ENCODE assay signal across 19 mouse cellular contexts in genomic region chr2:79224714-79225426, GRCm38 (mm10).
"Had no signal": no experiment of that assay in that cellular context is flagged by ENCODE, and none has a peak within 500 bp of the region (broad histone marks: within the 10 kb centered on the region; RNA-seq: fewer than 3 reads in every experiment).

No protein-coding gene starts in this region.

- H3K9ac ChIP-seq: limb, embryonic 12.5 days; liver, embryonic 13.5 days; liver, postnatal 0 days; lung, embryonic 15.5 days; midbrain, embryonic 13.5 days; neural tube, embryonic 15.5 days; stomach, embryonic 15.5 days had no signal

- H3K27me3 ChIP-seq: limb, embryonic 12.5 days; liver, embryonic 13.5 days; lung, embryonic 15.5 days; megakaryocyte, embryonic 14.5 days; midbrain, embryonic 13.5 days; neural tube, embryonic 15.5 days; stomach, embryonic 15.5 days had no signal

- H3K27ac ChIP-seq: left cerebral cortex, adult 2 months; limb, embryonic 12.5 days; liver, embryonic 13.5 days; lung, embryonic 15.5 days; macrophage; midbrain, embryonic 13.5 days; neural tube, embryonic 15.5 days; stomach, embryonic 15.5 days had no signal

- ATAC-seq: intestine, postnatal 0 days; liver, postnatal 0 days; midbrain, embryonic 13.5 days had no signal

- DNase-seq: kidney, adult 8-10 months; kidney, postnatal 25 days; liver; liver, embryonic 13.5 days; liver, postnatal 0 days; lung, postnatal 14 days; right cerebral cortex, postnatal 25 days; spleen, adult 18-20 months; thymus, postnatal 36 days had no signal

- H3K36me3 ChIP-seq: limb, embryonic 12.5 days; liver, embryonic 13.5 days; lung, embryonic 15.5 days; midbrain, embryonic 13.5 days; neural tube, embryonic 15.5 days; stomach, embryonic 15.5 days had no signal

- H3K4me1 ChIP-seq: liver, embryonic 13.5 days; lung, embryonic 15.5 days; midbrain, embryonic 13.5 days; neural tube, embryonic 15.5 days; stomach, embryonic 15.5 days had no signal

- H3K4me2 ChIP-seq: limb, embryonic 12.5 days; liver, embryonic 13.5 days; lung, embryonic 15.5 days; midbrain, embryonic 13.5 days; neural tube, embryonic 15.5 days; stomach, embryonic 15.5 days had no signal

- H3K9me3 ChIP-seq: limb, embryonic 12.5 days; liver, embryonic 13.5 days; lung, embryonic 15.5 days; midbrain, embryonic 13.5 days; neural tube, embryonic 15.5 days; stomach, embryonic 15.5 days had no signal

- H3K4me3 ChIP-seq: left cerebral cortex, adult 2 months; limb, embryonic 12.5 days; liver, embryonic 13.5 days; lung, embryonic 15.5 days; megakaryocyte, embryonic 14.5 days; midbrain, embryonic 13.5 days; myocyte; neural tube, embryonic 15.5 days; stomach, embryonic 15.5 days had no signal
